Mouse (Mus musculus) neural tube, embryonic 12.5 days (tissue): ENCODE results near the gene Galp. TPM values are rescaled to one million over a fixed set of nuclear protein-coding genes. Genes with fewer than 3 reads are reported as not detected.
"Not testable (repeated sequence)": the region's sequence is repeated elsewhere in the genome, so short reads cannot be mapped to it uniquely, and the experiment has no call there.

ENCODE experiments used
- ATAC-seq: fragments of 200-750 bp; cut with Nextera tagmentation; 2 replicates; pipeline ENCODE4 v1.8.0; 2017; ENCODE audit warnings: low read depth, mild to moderate bottlenecking, moderate TSS enrichment, moderate library complexity; ENCODE audit not compliant: low FRiP score
- H3K27ac ChIP-seq: fragments of 300-500 bp; sonication (generic); 2 replicates; pipeline ENCODE4 v1.5.1; 2016
- H3K27me3 ChIP-seq: fragments of 300-500 bp; sonication (generic); replicated peaks from 2 replicates; pipeline ENCODE4 v1.6.1; 2016; ENCODE audit warnings: mild to moderate bottlenecking
- H3K36me3 ChIP-seq: fragments of 300-500 bp; sonication (generic); 2 replicates; pipeline ENCODE4 v1.6.1; 2016; ENCODE audit warnings: mild to moderate bottlenecking
- H3K4me1 ChIP-seq: fragments of 300-500 bp; sonication (generic); 2 replicates; pipeline ENCODE4 v1.6.1; 2016
- H3K4me2 ChIP-seq: fragments of 300-500 bp; sonication (generic); replicated peaks from 2 replicates; pipeline ENCODE4 v1.6.1; 2016; ENCODE audit warnings: mild to moderate bottlenecking
- H3K4me3 ChIP-seq: fragments of 300-500 bp; sonication (generic); 2 replicates; pipeline ENCODE4 v1.5.1; 2016
- H3K9ac ChIP-seq: fragments of 300-500 bp; sonication (generic); 2 replicates; pipeline ENCODE4 v1.6.1; 2016; ENCODE audit warnings: mild to moderate bottlenecking
- H3K9me3 ChIP-seq: fragments of 300-500 bp; sonication (generic); 2 replicates; pipeline ENCODE4 v1.6.1; 2016; ENCODE audit warnings: mild to moderate bottlenecking
- WGBS: fragments of 180-500 bp; shearing (Covaris S2); methylation state at CpG from one replicate; pipeline ENCODE4 v1.1.7; 2016; 5-methylcytosine and 5-hydroxymethylcytosine counted together
- polyA plus RNA-seq: library from polyadenylated mRNA; unstranded; fragments of >200 nt; fragmentation: Nextera tagmentation; extraction: Ambion mirVana; gene quantifications from 2 replicates; pipeline ENCODE4 v1.2.1, GENCODE M21; 2016

Gene Galp
- polyA plus RNA-seq, 1 experiment from 2014 or later = not detected

DNA sequence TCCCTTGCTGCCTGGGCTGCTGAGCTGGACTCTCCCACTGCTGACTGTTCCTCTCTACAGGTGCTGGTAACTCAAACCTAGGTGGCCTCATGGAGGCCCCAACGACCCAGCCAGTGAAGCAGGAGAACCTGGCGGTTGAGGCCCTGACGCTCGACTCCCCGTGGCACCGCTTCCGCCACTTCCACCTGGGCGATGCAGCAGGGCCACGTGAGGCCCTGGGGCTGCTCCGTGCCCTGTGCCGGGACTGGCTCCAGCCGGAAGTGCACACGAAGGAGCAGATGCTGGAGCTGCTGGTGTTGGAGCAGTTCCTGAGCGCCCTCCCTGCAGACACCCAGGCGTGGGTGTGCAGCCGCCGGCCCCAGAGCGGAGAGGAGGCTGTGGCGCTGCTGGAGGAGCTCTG, 13.1 kb upstream of the Galp start:
- Histone ChIP-seq H3K4me1 (no peaks in the 10 kb centered on the region), H3K9me3 (no peaks in the 10 kb centered on the region), H3K27me3 (no peaks in the 10 kb centered on the region), H3K27ac (no peak overlapping the region), H3K36me3 (peaks cover 57% of the 10 kb centered on the region), H3K4me3 (no peak overlapping the region), H3K4me2 (no peak overlapping the region), H3K9ac (no peak overlapping the region)
- ATAC-seq = no peak
- WGBS = 94% methylated on average over 19 of the region's 19 CpGs

DNA sequence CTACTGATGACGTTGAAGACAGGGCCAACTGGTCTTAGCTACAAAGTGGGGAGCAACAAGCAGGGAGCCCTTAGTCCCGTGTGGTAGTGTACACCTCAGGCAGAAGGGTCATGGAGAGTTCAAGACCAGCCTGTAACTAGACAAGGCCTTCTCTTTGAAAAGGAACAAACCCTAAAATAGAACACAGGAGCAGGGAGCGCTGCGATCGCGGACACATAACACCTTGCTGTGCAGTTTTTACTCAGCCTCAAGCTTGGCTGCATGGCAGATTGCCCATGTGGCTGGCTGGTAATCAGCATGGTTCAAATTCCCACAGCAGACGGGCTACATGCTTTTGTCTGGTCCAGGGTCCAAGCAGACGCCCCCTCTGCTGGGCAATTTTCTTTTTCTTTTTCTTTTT, 12.4 kb upstream of the Galp start:
- Histone ChIP-seq H3K4me1 (no peaks in the 10 kb centered on the region), H3K27ac (no peak overlapping the region), H3K4me3 (no peak overlapping the region), H3K9me3 (no peaks in the 10 kb centered on the region), H3K9ac (no peak overlapping the region), H3K36me3 (peaks cover 64% of the 10 kb centered on the region), H3K4me2 (no peak overlapping the region), H3K27me3 (no peaks in the 10 kb centered on the region)
- 93% methylated on average over 8 of the region's 8 CpGs for WGBS
- no peak for ATAC-seq

DNA sequence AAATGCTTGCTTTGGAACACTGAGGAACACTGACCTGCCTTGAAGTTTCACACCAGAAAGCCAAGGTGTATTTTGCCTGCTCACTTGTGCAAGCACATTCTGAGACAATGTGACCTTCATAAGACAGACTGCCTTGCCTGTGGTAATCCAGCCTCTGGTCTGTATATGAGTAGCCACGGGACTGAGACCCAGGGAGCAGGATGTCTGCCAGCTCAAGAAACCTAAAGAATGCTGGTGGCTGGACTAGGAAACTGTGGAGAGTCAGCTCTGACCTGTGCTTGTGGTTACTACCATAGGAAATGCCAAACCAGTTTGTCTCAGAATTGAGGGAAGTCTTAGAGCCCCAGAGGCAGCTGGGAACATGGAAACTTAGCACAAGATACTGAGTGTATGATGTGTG, 11.5 kb upstream of the Galp start:
- 93% methylated on average over 1 of the region's 1 CpGs for WGBS
- Histone ChIP-seq H3K4me3 (no peak overlapping the region), H3K9me3 (no peaks in the 10 kb centered on the region), H3K27ac (no peak overlapping the region), H3K4me1 (no peaks in the 10 kb centered on the region), H3K36me3 (peaks cover 69% of the 10 kb centered on the region), H3K9ac (no peak overlapping the region), H3K4me2 (no peak overlapping the region), H3K27me3 (no peaks in the 10 kb centered on the region)
- ATAC-seq = no peak

DNA sequence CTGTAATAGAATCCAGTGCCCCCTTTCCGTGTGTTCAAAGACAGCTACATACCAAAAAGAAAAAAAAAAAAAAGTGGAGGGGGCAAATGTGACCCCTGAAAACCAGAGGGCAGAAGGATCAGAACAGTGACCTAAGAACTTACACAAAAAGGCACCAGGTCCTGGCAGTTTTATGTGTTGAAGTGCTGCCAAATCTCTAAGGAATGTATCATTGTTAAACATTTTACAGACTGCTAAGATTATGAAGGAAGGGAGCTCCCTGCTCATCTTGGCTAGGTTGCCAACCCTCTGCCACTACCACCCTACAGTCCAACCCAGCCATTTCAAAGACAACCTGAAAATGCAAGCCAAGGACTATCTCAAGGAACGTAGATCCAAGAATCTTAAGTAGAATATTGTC, 10.7 kb upstream of the Galp start:
- H3K36me3 ChIP-seq = peaks cover 72% of the 10 kb centered on the region
- H3K9ac ChIP-seq = no peak overlapping the region
- ATAC-seq = no peak
- H3K4me2 ChIP-seq = no peak overlapping the region
- 98% methylated on average over 2 of the region's 2 CpGs for WGBS
- no peaks in the 10 kb centered on the region for H3K4me1 ChIP-seq
- H3K9me3 ChIP-seq = no peaks in the 10 kb centered on the region
- no peaks in the 10 kb centered on the region for H3K27me3 ChIP-seq
- H3K4me3 ChIP-seq = no peak overlapping the region
- H3K27ac ChIP-seq = no peak overlapping the region

DNA sequence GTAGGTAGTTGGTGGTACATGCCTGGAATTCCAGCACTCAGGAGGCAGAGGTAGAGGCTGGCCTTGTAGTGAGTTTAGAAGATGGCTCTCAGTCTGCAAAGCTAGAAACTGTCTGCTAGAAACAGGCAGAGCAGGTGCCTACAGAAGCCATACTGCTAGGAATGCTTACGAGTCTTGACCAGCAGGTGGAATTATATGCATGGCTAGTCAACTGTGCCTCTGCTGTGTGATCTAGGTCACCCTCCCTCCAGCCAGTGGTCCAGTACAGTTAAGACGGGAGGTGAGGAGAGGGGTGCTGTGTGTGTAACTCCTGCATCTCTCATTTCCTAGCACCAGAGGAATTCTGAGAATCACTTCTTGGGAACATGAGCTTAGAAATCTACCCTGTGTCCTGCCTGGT, 10.1 kb upstream of the Galp start:
- Histone ChIP-seq H3K9me3 (no peaks in the 10 kb centered on the region), H3K27me3 (no peaks in the 10 kb centered on the region), H3K4me2 (no peak overlapping the region), H3K4me1 (no peaks in the 10 kb centered on the region), H3K27ac (no peak overlapping the region), H3K36me3 (peaks cover 70% of the 10 kb centered on the region), H3K9ac (no peak overlapping the region), H3K4me3 (no peak overlapping the region)
- WGBS = 91% methylated on average over 2 of the region's 2 CpGs
- no peak for ATAC-seq

DNA sequence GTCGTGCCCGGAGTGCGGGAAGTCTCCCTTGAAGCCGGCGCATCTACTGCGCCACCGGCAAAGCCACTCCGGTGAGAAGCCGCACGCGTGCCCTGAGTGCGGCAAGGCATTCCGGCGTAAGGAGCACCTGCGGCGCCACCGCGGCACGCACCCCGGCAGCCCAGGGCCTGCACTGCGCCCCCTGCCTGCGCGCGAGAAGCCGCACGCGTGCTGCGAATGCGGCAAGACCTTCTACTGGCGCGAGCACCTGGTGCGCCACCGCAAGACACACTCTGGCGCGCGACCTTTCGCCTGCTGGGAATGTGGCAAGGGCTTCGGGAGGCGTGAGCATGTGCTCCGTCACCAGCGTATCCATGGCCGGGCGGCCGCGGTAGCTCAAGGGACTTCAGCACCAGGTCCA, 7.3 kb upstream of the Galp start:
- Histone ChIP-seq H3K9me3 (no peaks in the 10 kb centered on the region), H3K36me3 (peaks cover 58% of the 10 kb centered on the region), H3K9ac (no peak overlapping the region), H3K4me2 (no peak overlapping the region; the same call in 1 of the 2 replicates), H3K27ac (no peak overlapping the region), H3K4me3 (no peak overlapping the region), H3K27me3 (no peaks in the 10 kb centered on the region), H3K4me1 (no peaks in the 10 kb centered on the region)
- WGBS = 49% methylated on average over 45 of the region's 45 CpGs
- ATAC-seq = no peak

DNA sequence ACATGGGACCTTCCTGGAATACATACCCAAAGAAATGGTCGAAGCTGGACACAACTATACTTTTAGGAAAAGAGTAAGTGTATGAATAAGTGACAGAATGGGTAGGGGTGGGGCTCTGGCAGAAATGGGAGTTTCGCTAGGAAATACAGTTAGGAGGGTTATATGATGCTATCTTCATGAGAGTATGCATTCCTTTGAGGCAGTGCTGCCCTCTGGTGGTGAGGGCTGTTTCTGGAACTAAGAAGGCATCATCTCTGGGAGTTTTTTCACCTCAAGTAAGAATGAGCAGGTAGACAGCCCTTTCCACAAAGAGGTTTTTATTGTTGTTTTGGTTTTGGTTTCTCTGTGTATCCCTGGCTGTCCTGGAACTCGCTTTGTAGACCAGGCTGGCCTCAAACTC, 5.5 kb upstream of the Galp start:
- Histone ChIP-seq H3K9me3 (no peaks in the 10 kb centered on the region), H3K9ac (no peak overlapping the region), H3K4me1 (no peaks in the 10 kb centered on the region), H3K4me2 (no peak overlapping the region), H3K27me3 (no peaks in the 10 kb centered on the region), H3K36me3 (peaks cover 42% of the 10 kb centered on the region), H3K4me3 (no peak overlapping the region), H3K27ac (no peak overlapping the region)
- 52% methylated on average over 3 of the region's 3 CpGs for WGBS
- no peak; the same call in 1 of the 2 replicates for ATAC-seq

DNA sequence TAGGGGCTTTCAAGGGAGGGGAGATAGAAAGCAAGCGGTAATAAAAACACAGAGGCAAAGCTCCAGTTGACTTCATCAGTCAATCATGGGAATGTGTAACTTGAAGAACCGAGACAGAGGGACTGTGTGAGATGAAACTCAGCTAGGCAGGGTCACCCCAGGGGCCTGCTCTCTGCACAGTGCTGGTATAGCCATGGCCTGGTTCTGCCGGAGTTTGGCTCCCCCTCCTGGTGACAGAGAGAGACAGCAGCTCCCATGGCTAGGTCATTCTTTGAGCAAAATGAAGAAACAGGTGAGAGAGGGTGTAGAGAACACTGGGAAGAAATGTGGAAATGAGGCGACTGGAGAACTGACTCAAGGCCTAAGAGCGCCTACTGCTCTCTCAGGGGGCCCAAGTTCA, 2.8 kb upstream of the Galp start:
- Histone ChIP-seq H3K9me3 (no peaks in the 10 kb centered on the region), H3K9ac (no peak overlapping the region), H3K36me3 (peaks cover 15% of the 10 kb centered on the region), H3K4me2 (no peak overlapping the region), H3K4me3 (no peak overlapping the region), H3K4me1 (no peaks in the 10 kb centered on the region), H3K27me3 (no peaks in the 10 kb centered on the region), H3K27ac (no peak overlapping the region)
- ATAC-seq = peak; percentile 85
- WGBS = 17% methylated on average over 5 of the region's 5 CpGs

DNA sequence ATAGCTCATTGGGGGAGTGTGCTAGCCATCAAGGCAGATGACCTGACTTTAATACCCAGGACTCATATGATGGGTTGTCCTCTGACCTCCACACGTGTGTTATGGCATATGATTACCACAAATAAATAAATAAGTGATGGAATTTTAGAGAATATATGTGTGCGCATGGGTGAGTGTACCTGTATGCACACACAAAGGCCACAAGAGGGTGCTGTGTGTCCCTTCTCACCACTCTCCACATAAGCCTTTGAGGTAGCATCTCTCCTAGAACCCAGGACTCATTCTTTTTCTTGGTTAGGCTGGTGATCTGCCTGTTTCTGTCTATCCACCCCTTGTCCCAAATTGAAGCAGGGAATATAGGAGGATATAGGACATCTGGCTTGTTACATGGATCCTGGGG, 1.1 kb upstream of the Galp start:
- H3K27me3 ChIP-seq = no peaks in the 10 kb centered on the region
- no peak overlapping the region for H3K9ac ChIP-seq
- WGBS = 46% methylated on average over 2 of the region's 2 CpGs
- no peak overlapping the region for H3K27ac ChIP-seq
- H3K4me1 ChIP-seq = no peaks in the 10 kb centered on the region
- H3K36me3 ChIP-seq = no peaks in the 10 kb centered on the region
- H3K4me3 ChIP-seq = no peak overlapping the region
- H3K4me2 ChIP-seq = no peak overlapping the region
- ATAC-seq = no peak
- 0 out of 2 replicates have a peak, but pooled peaks cover 9% of the 10 kb centered on the region for H3K9me3 ChIP-seq

DNA sequence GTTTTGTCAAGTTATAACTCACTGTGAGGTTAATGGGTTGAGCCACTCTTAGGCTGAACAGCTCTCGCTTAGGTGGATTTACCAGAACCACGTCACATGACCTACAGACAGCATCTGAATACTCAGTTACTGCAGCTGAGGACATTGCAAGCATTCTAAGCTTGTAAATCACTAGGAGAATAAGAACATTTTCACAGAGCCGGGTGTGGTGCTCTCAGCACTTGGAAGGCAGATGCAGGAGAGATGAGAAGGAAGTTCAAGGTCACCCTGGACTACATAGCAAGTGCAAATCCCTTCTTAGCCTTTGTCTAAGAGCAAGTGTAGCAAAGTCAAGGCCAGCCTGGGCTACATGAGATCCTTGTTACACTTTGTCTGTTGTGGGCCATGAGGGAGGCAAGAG, 7.3 kb downstream of the Galp start:
- no peak for ATAC-seq

DNA sequence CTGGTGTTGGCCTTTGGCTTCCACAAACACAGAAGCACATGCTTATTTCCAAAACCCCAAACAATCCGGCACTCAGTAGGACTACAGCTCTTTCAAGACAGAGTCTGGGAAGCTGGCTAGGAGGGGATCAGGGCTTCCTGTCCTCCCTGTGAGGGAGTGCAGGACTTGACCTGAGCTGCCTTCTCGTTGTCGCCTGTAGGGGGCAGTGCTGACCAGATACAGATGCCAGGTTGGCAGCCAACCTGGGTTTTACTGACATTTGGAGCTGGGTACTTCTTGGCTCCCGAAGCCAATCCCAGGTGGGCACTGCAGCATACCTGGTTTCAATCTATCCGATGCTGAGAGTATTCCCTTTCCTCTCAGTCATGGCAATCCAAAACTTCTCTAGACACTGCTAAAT, 16.3 kb downstream of the Galp start:
- H3K36me3 ChIP-seq = no peaks in the 10 kb centered on the region
- H3K4me3 ChIP-seq = no peak overlapping the region
- no peak overlapping the region for H3K9ac ChIP-seq
- H3K27ac ChIP-seq = no peak overlapping the region
- no peak overlapping the region for H3K4me2 ChIP-seq
- peaks cover 4% of the 10 kb centered on the region; the same call in 1 of the 2 replicates for H3K9me3 ChIP-seq
- ATAC-seq = no peak
- 50% methylated on average over 5 of the region's 5 CpGs for WGBS
- no peaks in the 10 kb centered on the region for H3K4me1 ChIP-seq
- H3K27me3 ChIP-seq = no peaks in the 10 kb centered on the region

More for the DNA sequence above, 7.3 kb downstream of the Galp start:
- 85% methylated on average over 3 of the region's 3 CpGs for WGBS
- Histone ChIP-seq H3K9me3 (peaks cover 9% of the 10 kb centered on the region; the same call in 1 of the 2 replicates), H3K9ac (no peak overlapping the region), H3K4me1 (no peaks in the 10 kb centered on the region), H3K36me3 (no peaks in the 10 kb centered on the region), H3K27ac (no peak overlapping the region), H3K4me3 (no peak overlapping the region), H3K4me2 (no peak overlapping the region), H3K27me3 (no peaks in the 10 kb centered on the region)

DNA sequence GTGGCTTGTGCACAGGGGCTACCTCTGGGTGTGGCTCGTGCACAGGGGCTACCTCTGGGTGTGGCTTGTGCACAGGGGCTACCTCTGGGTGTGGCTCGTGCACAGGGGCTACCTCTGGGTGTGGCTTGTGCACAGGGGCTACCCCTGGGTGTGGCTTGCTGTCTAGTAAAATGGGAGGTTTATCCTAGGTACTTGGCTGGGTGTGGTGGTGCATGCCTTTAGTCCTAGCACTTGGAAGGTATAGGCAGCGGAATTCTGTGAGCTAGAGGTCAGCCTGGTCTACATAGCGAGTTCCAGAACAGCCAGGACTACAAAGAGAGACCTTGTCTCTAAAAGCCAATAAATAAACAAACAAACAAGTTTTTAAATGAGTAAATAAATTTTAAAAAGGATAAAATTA, 17.8 kb downstream of the Galp start:
- not testable (repeated sequence) for H3K27me3 ChIP-seq, H3K36me3 ChIP-seq, H3K9me3 ChIP-seq, H3K4me3 ChIP-seq, H3K9ac ChIP-seq, ATAC-seq, H3K4me2 ChIP-seq, H3K4me1 ChIP-seq, H3K27ac ChIP-seq
- 82% methylated on average over 4 of the region's 4 CpGs for WGBS

DNA sequence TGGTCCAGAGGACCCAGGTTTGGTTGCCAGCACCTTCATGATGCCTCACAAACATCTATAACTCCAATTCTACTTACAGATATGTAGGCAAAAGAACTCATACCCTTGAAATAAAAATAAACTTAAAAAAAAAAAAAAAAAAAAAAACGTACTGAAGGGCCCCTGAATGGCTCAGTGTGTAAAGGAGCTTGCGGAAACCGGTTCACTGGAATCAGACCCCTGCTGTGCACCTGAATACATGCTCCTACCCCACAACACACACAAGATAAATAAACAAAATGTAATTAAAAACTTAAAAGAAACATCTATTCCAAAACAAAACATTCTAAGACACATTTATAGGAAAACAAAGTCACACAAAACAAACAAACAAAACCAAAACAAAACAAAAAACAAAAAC, 23.3 kb downstream of the Galp start:
- H3K9me3 ChIP-seq = no peaks in the 10 kb centered on the region
- no peaks in the 10 kb centered on the region for H3K27me3 ChIP-seq
- no peak overlapping the region for H3K9ac ChIP-seq
- H3K4me1 ChIP-seq = no peaks in the 10 kb centered on the region
- 54% methylated on average over 3 of the region's 3 CpGs for WGBS
- H3K27ac ChIP-seq = no peak overlapping the region
- H3K36me3 ChIP-seq = no peaks in the 10 kb centered on the region
- ATAC-seq = no peak
- H3K4me3 ChIP-seq = no peak overlapping the region
- no peak overlapping the region for H3K4me2 ChIP-seq
